Mouse (Mus musculus) heart, adult 11 months (tissue): ENCODE results near the gene Lonp2.

Experiments used
- DNase-seq: peaks from one replicate; pipeline ENCODE4 v3.0.0; 2022

Lonp2 gene

DNA sequence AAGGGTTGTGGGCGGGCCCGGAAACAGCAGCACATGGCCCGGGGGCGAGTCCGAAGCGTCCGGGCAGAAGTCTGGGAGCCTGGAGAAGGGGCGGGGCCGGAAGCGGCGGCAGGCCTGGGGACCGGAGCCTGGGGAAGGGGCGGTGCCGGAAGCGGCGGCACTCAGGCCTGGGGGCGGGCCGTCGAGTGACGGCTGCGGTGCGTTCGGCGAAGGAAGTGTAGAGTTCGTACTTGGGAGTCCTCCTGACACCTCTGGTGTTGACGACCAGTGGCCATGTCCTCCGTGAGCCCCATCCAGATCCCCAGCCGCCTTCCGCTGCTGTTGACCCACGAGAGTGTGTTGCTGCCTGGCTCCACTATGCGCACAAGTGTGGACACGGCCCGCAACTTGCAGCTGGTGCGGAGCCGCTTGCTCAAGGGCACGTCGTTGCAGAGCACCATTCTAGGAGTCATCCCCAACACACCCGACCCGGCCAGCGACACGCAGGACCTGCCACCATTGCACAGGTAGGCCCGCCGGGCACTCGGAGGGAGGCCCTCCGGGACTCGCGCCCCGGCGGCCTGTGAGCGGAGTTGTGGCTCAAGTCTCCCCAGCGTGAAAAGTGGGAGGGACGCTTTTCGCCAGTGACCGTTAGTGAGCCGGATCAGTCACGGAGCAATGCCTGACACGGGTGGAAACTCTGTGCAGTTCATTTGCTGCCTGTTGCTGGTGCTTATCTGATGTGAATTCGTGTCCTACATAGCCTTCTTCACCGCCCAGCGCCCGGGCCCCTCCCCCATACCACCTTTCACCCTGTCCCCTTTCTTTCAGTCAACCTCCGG, at the start of gene Lonp2:
TSS of gene Lonp2 (plus strand) at position 133 of the 821 bp plus-strand sequence.
- DNase-seq = peak; percentile 100

DNA sequence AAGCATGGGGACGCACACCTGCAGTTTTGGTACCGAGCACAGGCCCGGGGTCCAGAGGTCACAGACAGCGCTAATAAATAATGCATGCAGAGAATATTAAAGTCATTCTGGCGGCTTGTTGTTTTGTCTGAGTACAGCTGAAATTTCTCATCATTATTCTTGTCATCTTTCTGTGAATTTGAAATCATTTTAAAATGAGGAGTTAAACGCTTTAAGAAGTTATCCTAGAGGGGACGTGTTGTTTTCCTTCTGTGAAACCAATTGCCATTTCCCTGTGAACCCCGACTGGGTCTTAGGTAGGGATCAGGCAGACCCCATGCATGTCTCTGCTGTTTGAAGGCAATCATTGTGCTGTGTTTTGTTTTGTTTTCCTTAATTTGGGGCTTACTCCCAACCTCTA, 46.3 kb upstream of the Lonp2 start:
- no peak for DNase-seq

DNA sequence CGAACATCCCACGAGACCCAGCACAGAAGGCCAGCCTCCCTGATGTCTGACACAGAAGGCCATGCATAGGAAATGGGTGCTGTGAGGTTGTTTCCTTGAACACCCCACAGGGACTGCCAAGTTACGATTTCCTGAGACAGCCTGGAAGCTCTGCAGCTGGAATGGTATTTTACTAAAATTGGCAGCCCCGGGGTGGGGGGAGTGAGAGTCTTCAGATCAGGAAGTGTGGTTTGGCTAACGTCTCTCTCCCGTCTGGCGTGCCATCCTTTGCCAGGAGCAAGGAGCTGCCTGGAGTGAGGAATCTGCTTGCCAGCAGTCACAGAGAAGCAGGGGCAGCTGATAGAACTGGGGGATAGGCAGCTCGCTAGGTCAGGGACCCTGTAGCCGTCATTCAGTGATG, 45.8 kb upstream of the Lonp2 start:
- DNase-seq = peak; percentile 97

DNA sequence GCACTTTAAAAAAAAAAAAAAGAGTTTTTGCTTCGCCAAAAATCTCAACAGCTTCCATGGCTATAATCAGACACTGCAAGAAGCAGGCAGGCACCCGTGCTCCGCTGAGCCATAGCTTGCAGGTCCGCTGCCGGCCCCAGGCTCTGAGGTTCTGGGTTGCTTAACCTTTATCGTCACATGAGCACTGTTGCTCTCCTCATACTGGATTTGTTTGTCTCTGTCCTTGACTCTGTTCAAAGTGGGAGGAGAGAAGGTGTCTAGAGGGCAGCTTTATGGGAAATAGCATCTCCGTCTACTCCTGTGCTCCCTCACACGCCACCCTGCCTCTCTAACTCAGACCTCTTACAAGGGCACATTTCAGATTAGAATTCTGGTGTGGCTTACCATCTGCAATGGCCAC, 45.1 kb upstream of the Lonp2 start:
- peak; percentile 77 for DNase-seq

DNA sequence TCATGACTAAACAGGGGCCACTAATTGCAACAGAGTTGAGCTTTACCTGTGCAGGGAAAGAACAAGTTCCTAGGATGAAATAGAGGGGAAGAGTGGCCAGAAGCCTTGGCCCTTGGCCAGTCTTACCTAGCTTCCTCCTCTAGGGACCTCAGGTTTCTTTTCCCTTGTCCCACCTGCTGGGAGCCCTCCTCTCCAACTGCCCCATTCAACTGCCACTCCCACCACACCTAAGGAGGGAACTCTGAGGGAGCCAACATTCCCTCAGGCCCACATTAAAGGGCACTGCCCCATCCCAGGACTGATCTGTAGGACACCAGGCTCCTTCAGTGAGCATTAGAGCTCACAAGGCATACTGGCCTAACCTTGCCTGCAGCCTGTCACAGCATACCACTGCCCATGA, 43.4 kb upstream of the Lonp2 start, which contains the start of gene Abcc12:
TSS of gene Abcc12 (minus strand) at position 229 of the 400 bp plus-strand sequence.
- DNase-seq = peak; percentile 70

DNA sequence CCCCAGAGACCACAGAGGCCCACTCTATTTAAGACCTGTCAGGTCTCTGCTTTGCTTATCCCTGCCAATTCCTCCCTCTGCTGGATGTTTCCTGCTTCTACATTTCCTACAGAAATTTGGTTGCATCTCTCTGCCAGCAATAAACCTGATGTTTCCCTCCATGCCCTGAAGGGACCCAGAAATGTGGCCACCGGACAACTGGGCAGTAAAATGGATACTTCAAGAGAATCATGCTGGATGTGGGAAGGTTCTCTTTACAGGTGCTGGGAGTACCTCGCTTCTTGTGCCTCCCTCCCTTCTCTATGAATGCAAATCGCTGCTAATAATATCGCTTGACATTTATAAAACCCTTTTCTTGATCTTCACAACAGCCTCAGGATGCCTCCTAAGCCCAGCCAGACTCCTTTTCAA, 41.9 kb upstream of the Lonp2 start:
- peak; percentile 66 for DNase-seq

DNA sequence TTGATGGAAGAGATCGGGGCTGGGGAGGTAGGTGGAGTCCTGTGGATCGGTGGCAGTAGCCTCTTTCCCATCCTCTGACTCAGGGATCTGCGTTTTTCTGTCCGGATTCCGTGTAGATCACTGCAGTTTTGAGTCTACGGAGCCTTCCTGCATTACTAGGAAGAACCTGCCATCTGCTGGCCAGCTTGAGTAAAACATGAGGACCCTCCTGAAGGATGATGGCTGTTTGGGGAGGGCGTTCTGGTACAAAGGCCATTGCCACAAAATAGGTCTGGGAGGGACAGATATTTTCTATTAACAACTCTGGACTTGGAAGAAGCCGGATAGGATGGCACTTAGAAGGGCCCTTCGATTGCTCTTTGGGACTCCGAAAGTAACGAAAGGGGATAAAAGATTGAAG, 38.7 kb upstream of the Lonp2 start:
- DNase-seq = peak; percentile 97

DNA sequence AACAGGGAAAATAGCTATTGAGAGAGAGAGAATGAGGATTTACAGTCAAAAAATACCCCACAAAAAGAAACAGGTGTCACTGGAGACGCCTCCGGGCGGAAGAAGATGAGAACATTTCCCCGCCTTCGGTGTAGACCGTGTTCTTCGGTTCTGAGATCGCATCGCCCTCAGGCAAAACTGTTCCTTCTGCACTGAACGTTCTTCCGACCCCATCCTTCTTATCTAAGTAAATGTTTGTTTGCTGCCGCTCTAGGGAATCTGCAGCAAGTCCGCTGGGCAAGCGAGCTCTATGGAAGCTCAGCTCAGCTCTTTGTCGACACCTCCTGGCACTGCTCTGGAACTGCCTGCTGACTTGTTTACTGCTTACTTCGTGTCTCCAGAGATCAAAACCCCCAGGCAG, 38.3 kb upstream of the Lonp2 start:
- peak; percentile 96 for DNase-seq

DNA sequence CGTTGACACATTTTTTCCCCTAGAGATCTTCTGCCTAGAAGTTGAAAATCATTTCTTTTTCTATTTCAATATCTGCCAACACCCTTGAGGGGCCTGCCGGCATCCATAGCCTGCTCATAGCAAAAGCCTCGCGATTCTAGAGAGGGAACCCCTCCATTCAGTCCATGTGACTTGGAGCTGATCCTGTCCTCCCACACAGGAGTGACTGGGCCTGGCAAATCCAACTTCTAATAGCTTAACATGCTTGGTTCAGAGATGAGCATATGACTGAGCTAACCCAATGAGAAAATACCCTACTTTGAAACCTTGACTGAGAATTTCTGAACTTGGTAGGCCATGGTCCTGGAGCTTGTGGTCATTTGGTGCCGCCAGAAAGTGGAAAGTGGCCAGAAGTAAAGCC, 37.8 kb upstream of the Lonp2 start:
- DNase-seq = peak; percentile 72

DNA sequence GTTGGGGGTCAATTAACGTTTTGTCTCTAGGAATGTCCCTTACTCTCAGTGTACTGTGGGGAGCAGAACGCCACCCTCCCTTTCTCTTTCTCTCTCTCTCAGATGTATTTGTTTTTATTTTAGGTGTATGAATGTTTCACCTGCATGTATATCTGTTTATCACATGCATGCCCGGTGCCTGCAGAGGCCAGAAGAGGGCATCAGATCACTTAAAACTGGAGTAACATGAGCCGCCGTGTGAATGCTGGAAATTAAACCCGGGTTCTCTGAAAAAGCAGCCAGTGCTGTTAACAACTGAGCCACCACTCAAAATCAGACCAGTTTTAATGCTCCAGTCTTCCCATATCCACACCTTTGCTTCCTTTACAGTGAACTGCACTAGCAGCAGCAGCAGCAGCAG, 37.2 kb upstream of the Lonp2 start:
- DNase-seq = peak; percentile 28

DNA sequence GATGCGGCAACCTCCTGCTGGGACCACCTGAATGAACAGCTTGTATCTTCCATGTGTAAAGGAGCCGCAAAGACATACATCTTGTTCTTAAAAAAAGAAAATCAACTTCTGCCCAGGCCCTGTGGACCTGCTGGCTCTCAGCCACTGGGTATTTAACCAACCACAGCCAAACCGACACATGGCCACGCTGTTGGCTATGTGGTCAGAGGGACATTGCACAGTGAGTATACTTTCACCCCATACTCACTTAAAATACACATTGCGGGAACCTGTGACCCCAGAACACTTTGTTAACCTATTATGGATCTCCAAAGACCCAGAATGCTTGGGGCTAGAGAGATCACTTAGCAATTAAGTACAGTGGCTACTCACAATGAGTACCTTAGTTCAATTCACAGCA, 35.5 kb upstream of the Lonp2 start:
- DNase-seq = peak; percentile 66

DNA sequence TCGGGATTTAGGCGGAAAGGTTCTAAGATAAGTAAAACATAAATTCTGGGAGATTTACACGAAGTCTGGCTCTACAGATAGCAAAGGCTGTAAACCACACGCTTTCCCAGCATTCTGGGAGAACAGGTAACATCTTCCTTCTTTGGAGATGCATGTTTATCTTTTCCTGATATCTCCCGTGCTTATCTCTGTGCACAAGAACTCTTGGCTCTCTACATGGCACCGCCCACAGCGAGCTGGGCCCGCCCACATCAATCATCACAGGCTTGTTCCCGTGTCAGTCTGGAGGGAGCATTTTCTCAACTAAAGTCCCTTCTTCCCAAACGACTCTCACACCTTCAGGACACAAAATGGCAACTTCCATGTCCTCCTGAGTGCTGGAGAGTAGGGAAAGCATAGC, 30.7 kb upstream of the Lonp2 start:
- DNase-seq = peak; percentile 79

DNA sequence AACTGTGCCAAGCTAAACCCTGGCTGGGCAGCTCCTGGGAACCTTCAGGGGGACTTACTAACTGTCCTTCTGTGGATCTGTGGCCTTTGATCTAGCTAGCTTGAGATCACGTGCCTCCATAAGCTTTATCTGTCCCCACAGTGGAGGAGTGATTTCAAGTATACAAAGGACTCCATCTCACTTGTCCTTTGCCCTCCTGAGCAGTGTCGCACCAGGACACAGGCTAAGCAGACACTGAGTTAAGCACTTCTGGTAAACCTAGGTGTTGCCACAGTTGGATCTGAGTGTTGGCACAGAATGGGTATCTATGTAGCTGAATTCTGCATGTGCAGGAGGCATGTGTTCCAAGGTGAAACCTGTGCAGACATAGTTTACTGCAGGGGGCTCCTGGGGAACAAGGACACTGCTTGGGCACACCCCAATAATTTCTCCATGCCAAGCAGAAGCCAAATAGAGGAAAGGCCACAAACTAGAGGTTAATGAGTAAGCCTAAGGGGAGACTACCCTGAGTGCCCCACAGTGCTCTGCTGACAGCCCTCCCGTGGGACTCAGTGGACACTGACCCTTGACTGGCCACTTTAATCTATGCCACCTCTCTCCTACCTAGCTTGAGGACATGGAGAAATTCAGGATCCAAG, 29.6 kb upstream of the Lonp2 start:
- peak; percentile 64 for DNase-seq

DNA sequence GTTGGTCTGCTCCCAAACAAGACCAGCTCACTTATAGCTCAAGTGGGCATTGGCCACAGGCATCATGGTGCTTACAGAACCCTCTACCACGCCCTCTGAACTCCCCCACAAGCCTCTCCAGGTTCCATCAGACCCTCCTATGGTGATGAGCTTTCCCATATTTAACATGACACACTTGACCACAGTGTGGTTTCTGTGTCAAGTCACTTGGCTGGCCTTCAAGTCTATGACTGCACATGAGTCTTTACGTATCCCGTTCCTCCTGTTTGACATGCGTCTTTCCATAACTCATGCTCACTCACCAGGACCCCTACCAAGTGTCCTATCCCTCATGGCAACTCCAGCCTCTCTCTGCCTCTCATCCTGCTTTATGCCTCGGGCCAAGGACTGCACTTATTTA, 28.2 kb upstream of the Lonp2 start:
- DNase-seq = peak; percentile 73

DNA sequence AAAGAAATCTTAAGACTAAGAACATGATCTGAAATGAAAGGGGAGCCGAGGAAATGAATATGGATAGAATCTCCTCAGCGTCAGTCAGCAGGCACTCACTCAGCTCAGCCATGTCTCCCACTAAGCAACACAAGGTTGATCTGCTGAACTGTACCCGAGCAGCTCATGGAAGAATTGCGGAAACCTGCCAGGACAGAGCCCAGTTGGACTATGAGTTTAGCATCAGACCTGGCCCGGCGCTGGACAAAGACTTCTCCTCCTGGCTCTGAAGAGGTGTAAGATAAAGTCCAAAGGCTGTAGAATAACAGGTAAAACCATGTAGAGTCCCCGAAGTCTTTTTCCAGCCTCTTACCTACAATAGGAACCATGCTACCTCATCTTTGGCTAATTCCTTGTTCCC, 26.2 kb upstream of the Lonp2 start:
- peak; percentile 41 for DNase-seq

DNA sequence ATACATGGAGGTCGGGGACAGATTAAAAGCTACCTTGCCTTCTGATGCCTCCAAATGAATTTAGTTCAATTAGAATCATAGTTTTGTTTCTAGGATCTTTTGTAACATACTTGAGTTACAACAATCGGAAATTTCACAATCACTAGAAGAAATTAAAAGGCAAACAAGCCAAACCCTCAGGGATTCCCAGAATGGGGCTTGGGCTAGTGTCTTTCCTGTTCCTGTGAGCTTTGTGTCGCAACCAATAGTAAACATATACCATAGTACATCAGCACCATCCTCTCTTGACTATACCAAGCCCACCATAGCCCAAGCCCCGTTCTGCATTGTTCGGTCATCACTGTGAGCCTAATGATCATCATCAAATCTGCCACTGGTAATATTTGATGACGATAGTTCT, 24.5 kb upstream of the Lonp2 start:
- no peak for DNase-seq

DNA sequence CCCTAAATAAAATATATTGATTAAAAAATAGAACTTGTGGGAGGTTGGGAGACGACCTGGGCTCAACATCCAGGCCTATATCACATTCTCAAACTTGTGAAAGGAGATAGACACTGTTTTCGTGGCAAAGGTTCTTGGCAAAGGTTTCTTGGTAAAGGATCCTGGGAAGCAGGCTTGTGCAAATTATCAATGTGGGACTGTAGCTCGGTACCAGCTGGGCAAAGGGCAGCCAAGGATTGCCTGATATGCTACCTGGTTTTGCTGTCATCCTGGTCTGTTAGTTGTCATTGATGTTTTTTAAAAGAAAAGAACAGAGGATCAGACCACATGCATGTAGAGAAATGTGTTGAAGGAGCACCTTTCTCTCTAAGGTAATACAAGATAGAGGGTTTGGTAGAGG, 23.5 kb upstream of the Lonp2 start:
- DNase-seq = no peak

DNA sequence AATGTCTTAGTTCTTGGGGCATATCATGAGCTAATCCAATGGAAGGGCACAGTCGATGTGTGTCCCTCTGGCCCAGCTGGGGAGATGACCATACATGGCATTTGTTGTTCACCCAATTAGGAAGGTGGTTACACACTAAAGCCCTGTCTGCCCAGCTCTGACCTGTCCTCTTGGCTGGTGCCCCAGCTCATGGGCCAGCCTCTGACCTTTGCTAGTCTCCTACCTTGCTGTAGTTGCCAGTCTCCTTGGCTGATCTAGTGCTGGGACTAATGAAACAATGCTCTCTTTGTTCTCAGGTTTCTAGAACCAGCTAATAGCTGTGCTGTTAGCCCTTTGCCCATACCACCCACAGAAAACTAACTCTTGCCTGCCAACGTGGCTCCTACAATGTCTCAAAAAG, 20.7 kb upstream of the Lonp2 start:
- DNase-seq = no peak

DNA sequence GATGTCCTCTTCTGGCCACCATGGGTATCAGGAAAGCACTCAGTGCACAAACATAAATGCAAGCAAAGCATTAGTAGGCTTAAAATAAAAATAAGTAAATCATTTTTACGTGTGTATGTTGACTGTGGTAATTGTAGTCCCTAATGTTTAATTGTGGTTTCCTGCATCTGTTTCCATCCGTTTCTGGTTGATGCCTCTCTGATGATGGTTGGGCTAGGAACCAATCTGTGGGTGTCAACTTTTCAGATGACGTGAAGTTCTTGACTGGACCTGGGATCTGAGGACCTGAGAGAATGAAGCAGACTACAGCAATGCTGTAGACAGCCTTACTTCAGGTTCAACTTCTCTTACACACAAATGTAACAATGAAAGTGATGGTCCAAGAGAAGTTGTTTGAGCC, 19.2 kb upstream of the Lonp2 start:
- no peak for DNase-seq

DNA sequence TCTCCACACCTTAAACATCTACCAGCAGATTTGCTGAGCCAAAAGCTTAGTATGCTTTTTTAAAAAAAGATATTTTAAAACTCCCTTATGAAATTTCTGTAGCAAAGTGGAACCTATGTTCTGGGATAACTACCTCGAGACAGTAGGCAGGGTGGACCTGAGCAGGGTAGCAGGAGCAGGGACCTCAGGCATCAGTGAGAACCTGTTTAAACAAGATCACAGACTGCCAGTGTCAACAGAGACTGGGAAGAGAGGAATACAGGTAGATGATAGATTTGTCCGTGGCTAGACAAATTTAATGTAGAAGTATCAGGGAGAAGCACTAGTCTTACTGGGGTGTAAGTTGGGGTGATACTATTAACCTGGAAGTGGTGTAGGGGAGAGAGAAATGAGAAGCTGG, 10.0 kb upstream of the Lonp2 start:
- DNase-seq = no peak

DNA sequence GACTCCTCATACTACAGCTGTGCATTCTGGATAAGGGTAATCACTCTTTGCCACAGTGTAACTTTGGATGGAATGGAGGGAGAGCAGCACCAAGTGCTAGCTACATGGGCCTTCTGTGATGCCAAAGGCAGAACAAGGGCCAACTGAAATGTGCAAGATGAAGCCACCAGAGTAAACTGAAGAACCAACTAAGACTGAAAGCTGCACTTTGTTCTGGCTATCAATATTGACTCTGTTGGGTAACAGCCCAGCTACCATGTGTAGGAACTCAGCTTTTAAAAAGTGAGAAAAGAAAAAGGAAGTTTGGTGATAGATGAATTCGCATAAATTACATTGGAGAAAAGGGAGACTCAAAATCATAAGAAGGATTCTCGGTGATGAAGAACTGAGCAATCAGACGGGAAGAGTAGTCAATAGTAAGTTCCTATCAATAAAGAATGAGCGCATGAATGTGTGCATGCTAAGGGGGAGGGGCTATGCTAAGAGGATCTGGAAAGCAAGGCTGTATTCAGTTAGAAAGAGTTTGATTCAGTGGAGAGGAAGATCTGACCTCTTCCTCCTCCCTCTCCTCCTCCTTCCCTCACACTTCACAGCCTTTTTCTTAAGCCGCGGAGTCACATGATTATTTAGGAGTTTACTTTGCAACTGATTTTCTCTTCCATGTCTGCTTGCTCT, 8.6 kb upstream of the Lonp2 start:
- no peak for DNase-seq

DNA sequence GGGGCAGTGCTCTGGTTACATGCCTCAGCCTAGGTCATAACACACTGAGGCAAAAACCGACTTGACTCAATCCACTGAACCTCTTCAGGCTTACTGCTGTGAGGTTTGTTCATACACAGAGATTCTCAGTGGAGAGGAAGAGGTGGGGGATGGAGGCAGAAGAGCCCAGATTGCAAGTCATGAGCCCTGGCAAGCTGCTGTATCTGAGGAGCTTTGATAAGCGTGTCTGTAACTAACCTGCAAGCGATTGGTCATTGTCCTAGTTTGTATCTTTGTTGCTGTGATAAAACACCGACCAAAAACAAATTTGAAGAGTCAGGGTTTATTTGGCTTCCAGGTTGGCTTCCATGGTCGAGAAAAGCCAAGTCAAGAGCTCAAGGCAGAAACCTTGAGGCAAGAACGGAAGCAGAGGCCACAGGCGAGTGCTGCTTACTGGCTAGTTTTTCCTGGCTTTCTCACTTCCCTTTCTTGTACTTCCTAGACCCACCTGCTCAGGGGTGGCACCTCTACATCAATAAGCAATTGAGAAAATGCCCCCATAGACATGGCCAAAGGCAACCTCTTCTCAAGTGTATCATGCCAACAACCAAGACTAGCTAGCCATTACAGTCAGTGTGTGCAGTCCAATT, 6.0 kb upstream of the Lonp2 start:
- DNase-seq = no peak

DNA sequence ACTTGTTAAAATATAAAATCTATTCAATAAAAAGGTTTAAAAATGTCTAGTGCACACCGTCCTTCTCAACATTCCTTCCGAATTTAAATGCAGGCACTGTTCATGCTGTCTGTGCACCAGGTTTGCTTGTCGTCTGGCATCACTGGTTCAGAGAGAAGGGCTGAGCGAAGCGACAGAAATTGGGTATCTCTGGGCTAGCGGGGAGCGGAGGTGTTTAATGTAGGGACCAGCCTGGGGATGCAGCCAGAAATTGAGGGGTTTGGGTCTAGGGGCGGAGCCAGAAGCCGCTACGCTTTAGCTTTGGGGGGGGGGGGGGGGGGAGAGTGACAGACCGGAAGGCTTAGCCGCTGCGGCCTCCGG, 312 bp upstream of the Lonp2 start:
- no peak for DNase-seq

DNA sequence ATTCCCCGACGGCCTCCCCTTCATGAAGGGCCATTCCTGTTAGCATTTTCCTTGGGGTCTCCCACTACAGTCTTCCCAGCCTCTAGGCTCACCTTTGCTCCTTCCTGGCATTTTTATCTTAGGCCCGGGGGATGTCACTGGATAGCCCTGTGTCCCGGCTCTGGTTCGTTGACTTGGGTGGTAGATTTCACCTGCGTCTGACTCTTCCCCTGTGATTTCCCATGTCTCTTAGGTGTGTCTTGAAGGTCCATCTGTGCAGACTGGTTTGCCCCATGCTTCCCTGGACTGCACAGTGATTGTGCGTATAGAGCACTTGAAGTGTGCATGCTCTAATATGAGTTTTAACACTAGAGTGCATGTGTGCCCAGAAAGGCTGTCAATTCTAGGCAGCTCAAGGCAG, 1.1 kb downstream of the Lonp2 start:
- DNase-seq = peak; percentile 89
